Mouse (Mus musculus) layer of hippocampus, adult 8-10 months (tissue): ENCODE measurements around the gene Samd14. TPM values are rescaled to one million over a fixed set of nuclear protein-coding genes. Genes with fewer than 3 reads are reported as not detected.

Source experiments
- DNase-seq, 2 experiments: peaks; one replicate each; pipeline ENCODE4 v3.0.0; 2022; ENCODE audit warnings: low spot score in 2 of 2
- total RNA-seq, 4 experiments: library from RNA; stranded (reverse); gene quantifications; 2 replicates each; pipeline ENCODE4 v1.2.4; 2022

Samd14 gene
- total RNA-seq, 4 experiments from 2014 or later = 33.9 to 40.0 (median 36.4) TPM

GRCm38 (mm10) chr11:95071266-95071665 lies 61.6 kb downstream of the Samd14 start:
- no peak for DNase-seq

- DNase-seq = no peak
These were observed 62.5 kb downstream of the Samd14 start for GRCm38 (mm10) chr11:95072136-95072535.

- no peak for DNase-seq
These were observed 63.1 kb downstream of the Samd14 start for GRCm38 (mm10) chr11:95072804-95073203.

GRCm38 (mm10) chr11:95073835-95074234 lies 64.2 kb downstream of the Samd14 start:
- DNase-seq = no peak

GRCm38 (mm10) chr11:95074694-95075093 lies 65.0 kb downstream of the Samd14 start:
- no peak for DNase-seq

GRCm38 (mm10) chr11:95075197-95076040 lies 65.7 kb downstream of the Samd14 start:
- DNase-seq = no peak

Other genes starting within 250 kb of the Samd14 start
- gene Tmem92, start 227.2 kb upstream of the Samd14 start, total RNA-seq = not detected
- gene Col1a1, start 73.7 kb upstream of the Samd14 start, total RNA-seq = 1 to 10 TPM; 6.6 to 7.8 (median 7.3) TPM
- not detected for gene Hils1, start 42.3 kb upstream of the Samd14 start, total RNA-seq
- under 1 TPM in 2 of 4 experiments, not detected in 2; 0.23 to 0.56 TPM for gene Sgca, start 33.6 kb upstream of the Samd14 start, total RNA-seq
- gene Ppp1r9b, start 18.8 kb upstream of the Samd14 start, total RNA-seq = 100 to 1,000 TPM; 819 to 832 (median 829) TPM
- 100 to 1,000 TPM; 116 to 134 (median 123) TPM for gene Pdk2, start 31.5 kb downstream of the Samd14 start, total RNA-seq
- 10 to 100 TPM; 15.0 to 19.9 (median 17.0) TPM for gene Itga3, start 66.9 kb downstream of the Samd14 start, total RNA-seq
- under 1 TPM in 1 of 4 experiments, not detected in 3; 0.12 TPM for gene Dlx3, start 110.2 kb downstream of the Samd14 start, total RNA-seq
- gene Dlx4, start 136.4 kb downstream of the Samd14 start, total RNA-seq = under 1 TPM in 1 of 4 experiments, not detected in 3; 0.33 TPM